Mouse (Mus musculus) gastrocnemius, postnatal 14 days (tissue): Measurements from ENCODE around the gene Slc50a1. TPM values are rescaled to one million over a fixed set of nuclear protein-coding genes. Genes with fewer than 3 reads are reported as not detected.

Experiments used
- DNase-seq: peaks from one replicate; pipeline ENCODE4 v3.0.0; 2021; ENCODE audit warnings: mixed read lengths
- intact Hi-C: fragments of 180-260 bp; cut with DNase I; formaldehyde crosslinking; loops from one replicate; pipeline ENCODE4 v1.15.1; 2025; ENCODE audit warnings: low total_unique reads
- microRNA-seq, 2 experiments: library from miRNA; unstranded; fragments of <30 nt; microRNA quantifications; one replicate each; pipeline ENCODE4 v1.2.0; 2021
- total RNA-seq, 2 experiments: library from RNA; stranded (reverse); gene quantifications; 2 replicates each; pipeline ENCODE4 v1.2.3; 2021

Slc50a1 gene
- total RNA-seq, 2 experiments from 2014 or later, result 14.2 to 14.6 TPM

DNA sequence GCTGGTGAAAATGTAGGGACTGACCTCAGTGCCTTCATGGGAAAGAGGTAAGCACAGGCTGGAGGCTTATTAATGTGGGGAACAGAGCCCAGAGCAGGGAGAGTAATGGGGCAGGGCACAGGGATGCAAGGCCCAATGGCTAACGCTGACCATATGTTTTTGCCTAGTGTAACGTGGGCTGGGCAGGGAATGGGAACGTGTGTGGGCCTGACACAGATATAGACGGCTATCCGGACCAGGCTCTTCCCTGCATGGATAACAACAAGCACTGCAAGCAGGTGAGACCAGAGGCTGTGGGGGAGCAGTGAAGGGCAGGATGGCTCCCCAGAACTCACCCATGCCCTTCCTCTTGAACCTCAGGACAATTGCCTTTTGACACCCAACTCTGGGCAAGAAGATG, 49.2 kb downstream of the Slc50a1 start:
- intact Hi-C loops, result no loop called here
- no peak for DNase-seq

DNA sequence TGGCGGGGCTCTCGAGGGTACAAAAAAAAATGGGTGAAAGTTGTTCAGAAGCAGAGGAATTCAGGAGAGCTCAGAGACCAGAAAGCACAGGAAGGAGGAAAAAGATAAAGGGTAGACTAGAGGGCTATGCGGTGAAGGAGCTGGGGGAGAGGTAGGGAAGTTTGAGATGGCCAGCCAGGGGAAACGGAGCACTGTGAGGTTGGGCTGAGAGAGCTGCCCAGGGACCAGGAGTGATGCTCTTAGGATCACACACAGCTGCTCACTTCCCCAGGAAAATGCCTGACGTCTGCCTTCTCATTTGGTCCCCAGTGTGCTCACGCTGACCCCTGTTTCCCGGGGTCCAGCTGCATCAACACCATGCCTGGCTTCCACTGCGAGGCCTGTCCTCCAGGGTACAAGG, 50.8 kb downstream of the Slc50a1 start:
- intact Hi-C loops, result no loop called here
- DNase-seq, result no peak

DNA sequence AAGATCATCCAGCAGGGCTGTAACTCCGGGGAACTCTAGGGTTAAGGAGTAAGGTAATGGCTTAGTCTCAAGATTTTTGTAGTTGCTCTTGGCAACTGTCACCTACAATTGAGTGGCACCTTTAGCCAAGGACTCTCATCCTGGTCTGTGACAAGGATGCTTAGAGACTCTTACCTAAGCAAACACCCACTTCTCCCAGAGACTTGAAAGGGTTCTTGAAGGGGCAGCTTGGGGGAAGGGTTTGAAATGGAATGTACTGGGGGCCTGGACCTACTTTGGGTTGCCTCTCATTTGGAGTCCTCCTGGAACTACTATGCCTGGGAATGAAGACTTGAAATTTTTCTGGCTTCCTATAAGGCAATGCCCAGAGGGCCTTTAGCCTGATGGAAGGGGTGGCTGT, 52.1 kb downstream of the Slc50a1 start:
- intact Hi-C loops, result no loop called here
- DNase-seq, result no peak

Small RNA genes within 50 kb of the gene (microRNA-seq; reads per million reads assigned to microRNA genes)
- gene Mir92b, result 7.0 to 37.6 reads per million in 2 experiments

Other genes starting within 250 kb of the Slc50a1 start
- gene Rusc1, start 177.3 kb downstream of the Slc50a1 start, total RNA-seq, result 10 to 100 TPM; 10.3 TPM
- gene Gm43738, start 169.5 kb downstream of the Slc50a1 start, total RNA-seq, result not detected
- 10 to 100 TPM; 24.7 to 30.7 TPM for gene Fdps, start 168.6 kb downstream of the Slc50a1 start, total RNA-seq
- not detected for gene Pklr, start 134.4 kb downstream of the Slc50a1 start, total RNA-seq
- under 1 TPM; 0.41 to 0.42 TPM for gene Hcn3, start 110.4 kb downstream of the Slc50a1 start, total RNA-seq
- gene Clk2, start 105.8 kb downstream of the Slc50a1 start, total RNA-seq, result 10 to 100 TPM; 18.2 to 18.6 TPM
- gene Scamp3, start 93.1 kb downstream of the Slc50a1 start, total RNA-seq, result 10 to 100 TPM; 32.1 to 35.6 TPM
- 10 to 100 TPM; 10.7 to 12.6 TPM for gene Fam189b, start 87.4 kb downstream of the Slc50a1 start, total RNA-seq
- gene Gba, start 67.6 kb downstream of the Slc50a1 start, total RNA-seq, result 10 to 100 TPM; 19.5 to 20.7 TPM
- 10 to 100 TPM; 27.8 to 37.9 TPM for gene Thbs3, start 55.4 kb downstream of the Slc50a1 start, total RNA-seq
- gene Mtx1, start 43.5 kb downstream of the Slc50a1 start, total RNA-seq, result 10 to 100 TPM; 42.4 to 52.2 TPM
- under 1 TPM; 0.21 to 0.22 TPM for gene Muc1, start 41.5 kb downstream of the Slc50a1 start, total RNA-seq
- gene Krtcap2, start 24.6 kb downstream of the Slc50a1 start, total RNA-seq, result 10 to 100 TPM; 74.0 to 85.6 TPM
- under 1 TPM; 0.16 to 0.39 TPM for gene Trim46, start 24.3 kb downstream of the Slc50a1 start, total RNA-seq
- gene Dpm3, start 11.2 kb downstream of the Slc50a1 start, total RNA-seq, result 10 to 100 TPM; 32.5 to 37.3 TPM
- gene Efna1, start 10.6 kb upstream of the Slc50a1 start, total RNA-seq, result 10 to 100 TPM; 20.7 to 22.1 TPM
- gene Efna3, start 52.4 kb upstream of the Slc50a1 start, total RNA-seq, result not detected
- gene Efna4, start 67.5 kb upstream of the Slc50a1 start, total RNA-seq, result under 1 TPM; 0.42 to 0.80 TPM
- 10 to 100 TPM; 35.0 to 40.1 TPM for gene Adam15, start 79.4 kb upstream of the Slc50a1 start, total RNA-seq
- not detected for gene Dcst2, start 91.4 kb upstream of the Slc50a1 start, total RNA-seq
- not detected for gene Dcst1, start 94.7 kb upstream of the Slc50a1 start, total RNA-seq
- gene Zbtb7b, start 124.2 kb upstream of the Slc50a1 start, total RNA-seq, result 10 to 100 TPM; 18.4 to 24.0 TPM
- not detected for gene Lenep, start 132.2 kb upstream of the Slc50a1 start, total RNA-seq
- 10 to 100 TPM; 30.9 to 33.4 TPM for gene Flad1, start 141.3 kb upstream of the Slc50a1 start, total RNA-seq
- 10 to 100 TPM in 1 of 2 experiments, 1 to 10 TPM in 1; 9.6 to 14.4 TPM for gene Cks1b, start 147.8 kb upstream of the Slc50a1 start, total RNA-seq
- 10 to 100 TPM; 35.9 to 38.8 TPM for gene Shc1, start 147.9 kb upstream of the Slc50a1 start, total RNA-seq
- gene Pygo2, start 159.6 kb upstream of the Slc50a1 start, total RNA-seq, result 10 to 100 TPM; 10.8 to 13.6 TPM
- 100 to 1,000 TPM; 163 to 164 TPM for gene Pbxip1, start 166.1 kb upstream of the Slc50a1 start, total RNA-seq
- 1 to 10 TPM; 4.6 to 6.3 TPM for gene Pmvk, start 184.0 kb upstream of the Slc50a1 start, total RNA-seq
- gene Kcnn3, start 249.6 kb upstream of the Slc50a1 start, total RNA-seq, result 1 to 10 TPM; 3.3 to 6.0 TPM